Mouse (Mus musculus) adrenal gland, adult 8-10 months (tissue): ENCODE measurements at regions not wholly inside any gene's neighbourhood (a gene's known extent, or its start where the extent isn't known, plus 50 kb on each side); places are given as distances from the start of the nearest gene placed in this dataset.

ENCODE experiments used
- DNase-seq: peaks from one replicate; pipeline ENCODE4 v3.0.0; 2022

- DNase-seq = no peak
Observed at GRCm38 (mm10) chr4:106048053-106048452, 258.4 kb downstream of the Gm12728 start.

- no peak for DNase-seq
Observed at GRCm38 (mm10) chr4:106048797-106049196, 259.1 kb downstream of the Gm12728 start.

- DNase-seq = no peak
Observed at GRCm38 (mm10) chr4:106049880-106050279, 260.2 kb downstream of the Gm12728 start.

- peak; percentile 60 for DNase-seq
Observed at GRCm38 (mm10) chr4:106050297-106050696, 260.6 kb downstream of the Gm12728 start.

GRCm38 (mm10) chr4:106053496-106053895, 262.5 kb upstream of the Usp24 start:
- DNase-seq = no peak

GRCm38 (mm10) chr4:106054324-106054723, 261.7 kb upstream of the Usp24 start:
- peak; percentile 17 for DNase-seq

GRCm38 (mm10) chr4:106062651-106063050, 253.4 kb upstream of the Usp24 start:
- no peak for DNase-seq

GRCm38 (mm10) chr4:106063851-106064382, 252.1 kb upstream of the Usp24 start:
- DNase-seq = no peak

GRCm38 (mm10) chr4:106067023-106067422, 249.0 kb upstream of the Usp24 start:
- DNase-seq = no peak

- no peak for DNase-seq
Observed at GRCm38 (mm10) chr4:106083546-106083945, 232.5 kb upstream of the Usp24 start.

- no peak for DNase-seq
Observed at GRCm38 (mm10) chr4:106091927-106092675, 223.9 kb upstream of the Usp24 start.

- no peak for DNase-seq
Observed at GRCm38 (mm10) chr4:106092676-106093070, 223.3 kb upstream of the Usp24 start.

- peak; percentile 10 for DNase-seq
Observed at GRCm38 (mm10) chr4:106093252-106093651, 222.8 kb upstream of the Usp24 start.

- peak; percentile 27 for DNase-seq
Observed at GRCm38 (mm10) chr4:106094882-106095556, 221.0 kb upstream of the Usp24 start.

GRCm38 (mm10) chr4:106096130-106096529, 219.9 kb upstream of the Usp24 start:
- DNase-seq = no peak

- DNase-seq = no peak
Observed at GRCm38 (mm10) chr4:106097846-106098245, 218.2 kb upstream of the Usp24 start.

GRCm38 (mm10) chr4:106100211-106101025, 215.6 kb upstream of the Usp24 start:
- DNase-seq = no peak

- DNase-seq = no peak
Observed at GRCm38 (mm10) chr4:106101904-106102303, 214.1 kb upstream of the Usp24 start.

- no peak for DNase-seq
Observed at GRCm38 (mm10) chr4:106102451-106102977, 213.5 kb upstream of the Usp24 start.

- DNase-seq = no peak
Observed at GRCm38 (mm10) chr4:106103750-106104635, 212.0 kb upstream of the Usp24 start.

GRCm38 (mm10) chr4:106112981-106113380, 203.0 kb upstream of the Usp24 start:
- DNase-seq = no peak

GRCm38 (mm10) chr4:106113747-106114146, 202.3 kb upstream of the Usp24 start:
- DNase-seq = no peak
